Mouse (Mus musculus) liver, embryonic 15.5 days (tissue): ENCODE data around the gene Foxc2. TPM values are rescaled to one million over a fixed set of nuclear protein-coding genes. Genes with fewer than 3 reads are reported as not detected.

ENCODE experiments used
- ATAC-seq: fragments of 200-750 bp; cut with Nextera tagmentation; 2 replicates; pipeline ENCODE4 v1.8.0; 2017; ENCODE audit warnings: moderate number of reproducible peaks, mild to moderate bottlenecking, moderate library complexity; ENCODE audit not compliant: insufficient read depth
- H3K27ac ChIP-seq: fragments of 300-500 bp; sonication (generic); replicated peaks from 2 replicates; pipeline ENCODE4 v1.5.1; 2015; ENCODE audit warnings: mild to moderate bottlenecking, inconsistent platforms
- H3K27me3 ChIP-seq: fragments of 300-500 bp; sonication (generic); 2 replicates; pipeline ENCODE4 v1.6.1; 2015; ENCODE audit warnings: mild to moderate bottlenecking, inconsistent platforms
- H3K36me3 ChIP-seq: fragments of 300-500 bp; sonication (generic); replicated peaks from 2 replicates; pipeline ENCODE4 v1.6.1; 2015; ENCODE audit warnings: moderate library complexity, mild to moderate bottlenecking, inconsistent platforms
- H3K4me1 ChIP-seq: fragments of 300-500 bp; sonication (generic); replicated peaks from 2 replicates; pipeline ENCODE4 v1.6.1; 2015; ENCODE audit warnings: inconsistent platforms
- H3K4me2 ChIP-seq: fragments of 300-500 bp; sonication (generic); 2 replicates; pipeline ENCODE4 v1.6.1; 2015; ENCODE audit warnings: moderate library complexity, mild to moderate bottlenecking, inconsistent platforms
- H3K4me3 ChIP-seq: fragments of 300-500 bp; sonication (generic); replicated peaks from 2 replicates; pipeline ENCODE4 v1.5.1; 2015; ENCODE audit warnings: mild to moderate bottlenecking, inconsistent platforms
- H3K9ac ChIP-seq: fragments of 300-500 bp; sonication (generic); 2 replicates; pipeline ENCODE4 v1.6.1; 2015; ENCODE audit warnings: moderate library complexity, mild to moderate bottlenecking, inconsistent platforms
- H3K9me3 ChIP-seq: fragments of 300-500 bp; sonication (generic); replicated peaks from 2 replicates; pipeline ENCODE4 v1.6.1; 2016; ENCODE audit warnings: inconsistent platforms
- WGBS: fragments of 180-500 bp; shearing (Covaris S2); methylation state at CpG from one replicate; pipeline ENCODE4 v1.1.7; 2015; ENCODE audit warnings: mixed read lengths; ENCODE audit not compliant: insufficient replicate concordance; 5-methylcytosine and 5-hydroxymethylcytosine counted together
- polyA plus RNA-seq: library from polyadenylated mRNA; unstranded; fragments of >200 nt; fragmentation: Nextera tagmentation; extraction: Ambion mirVana; gene quantifications from 2 replicates; pipeline ENCODE4 v1.2.1, GENCODE M21; 2015

The Foxc2 gene
- polyA plus RNA-seq, 1 experiment from 2014 or later, result not detected

DNA sequence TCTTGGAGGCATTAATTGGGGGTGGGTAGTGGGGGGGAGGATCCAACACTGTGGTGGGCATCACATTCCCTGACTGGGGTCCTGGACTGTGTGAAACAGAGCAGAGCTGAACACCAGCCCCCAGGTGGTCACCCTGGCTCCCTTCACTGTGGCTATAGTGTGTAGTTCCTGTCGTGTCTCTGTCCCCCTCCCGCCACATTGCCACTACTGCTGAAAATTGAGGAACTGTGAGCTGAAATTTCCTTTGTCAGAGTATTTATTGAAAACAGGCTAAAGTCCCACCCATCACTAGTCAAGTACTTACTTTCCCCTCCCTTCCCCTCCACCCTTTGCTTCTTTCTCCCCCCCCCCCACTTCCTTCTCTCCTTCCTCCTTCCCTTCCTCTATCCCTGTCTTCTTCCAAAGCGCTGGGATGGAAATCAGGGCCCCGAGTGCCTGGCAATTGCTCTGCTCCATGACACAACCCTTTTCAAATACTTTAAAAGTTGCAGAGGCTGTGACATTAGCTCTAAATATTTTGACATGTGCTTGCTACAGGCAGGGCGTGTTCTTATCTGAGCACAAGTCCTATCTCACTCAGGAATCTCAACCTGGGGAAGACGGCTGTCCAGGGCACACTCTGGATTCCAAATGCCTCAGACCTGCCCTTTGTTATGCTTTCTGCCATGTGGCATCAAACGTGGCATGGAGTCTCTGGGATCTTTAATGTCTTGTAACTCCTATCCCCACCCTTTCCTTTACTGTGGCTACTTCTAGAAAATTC lies 4.6 kb upstream of the Foxc2 start:
- H3K4me1 ChIP-seq, result peaks cover 26% of the 10 kb centered on the region
- H3K27me3 ChIP-seq, result peaks cover 55% of the 10 kb centered on the region
- no peaks in the 10 kb centered on the region for H3K9me3 ChIP-seq
- H3K36me3 ChIP-seq, result no peaks in the 10 kb centered on the region
- WGBS, result 18% methylated on average over 7 of the region's 7 CpGs
- no peak overlapping the region for H3K4me2 ChIP-seq
- no peak for ATAC-seq
- H3K27ac ChIP-seq, result no peak overlapping the region
- H3K4me3 ChIP-seq, result no peak overlapping the region
- H3K9ac ChIP-seq, result no peak overlapping the region

DNA sequence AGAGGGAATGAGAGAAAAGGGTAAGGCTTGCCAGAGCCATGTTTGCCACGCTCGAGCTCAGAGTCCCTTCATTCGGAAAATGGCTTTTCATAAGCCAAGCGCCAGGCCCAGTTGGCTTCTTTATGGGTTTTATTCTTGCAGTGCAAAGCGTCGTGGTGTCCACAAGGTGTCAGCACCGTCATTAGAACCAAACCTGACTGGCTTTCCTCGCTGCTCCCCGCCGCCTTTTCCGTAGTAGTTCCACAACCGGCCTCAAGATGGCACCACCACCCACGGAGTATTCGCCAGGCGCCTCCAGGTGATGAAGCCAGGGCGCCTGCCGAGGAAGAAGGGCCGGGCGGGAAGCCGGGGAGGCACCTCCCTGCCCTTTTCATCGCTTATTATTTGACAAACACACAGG lies 2.7 kb upstream of the Foxc2 start:
- WGBS, result under 1% methylated on average over 21 of the region's 21 CpGs
- H3K4me1 ChIP-seq, result peaks cover 16% of the 10 kb centered on the region
- H3K4me3 ChIP-seq, result no peak overlapping the region
- no peak overlapping the region for H3K27ac ChIP-seq
- H3K36me3 ChIP-seq, result no peaks in the 10 kb centered on the region
- no peaks in the 10 kb centered on the region for H3K9me3 ChIP-seq
- no peak overlapping the region for H3K9ac ChIP-seq
- peak; percentile 31; the same call in 1 of the 2 replicates for ATAC-seq
- no peak overlapping the region; the same call in 1 of the 2 replicates for H3K4me2 ChIP-seq
- peaks cover 74% of the 10 kb centered on the region for H3K27me3 ChIP-seq

DNA sequence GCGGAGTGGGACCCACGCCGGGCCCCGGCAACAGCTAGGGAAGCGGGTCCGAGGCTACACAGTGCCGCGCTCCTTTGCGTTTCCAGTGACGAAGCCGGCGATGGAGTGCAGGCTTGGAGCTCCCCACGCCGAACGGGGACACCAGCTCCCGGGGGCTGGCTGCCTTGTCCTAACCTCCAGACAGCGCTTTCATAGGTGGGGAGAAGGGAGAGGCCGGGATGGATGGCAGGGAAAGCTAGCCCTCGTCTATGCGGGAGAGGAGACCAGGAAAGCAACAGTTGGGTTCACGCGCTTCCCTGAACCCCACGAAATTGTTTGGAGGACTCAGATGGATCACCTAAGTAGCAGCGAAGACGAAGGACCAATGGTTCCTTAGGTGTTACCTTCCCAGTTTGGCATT lies 835 bp upstream of the Foxc2 start:
- Histone ChIP-seq H3K27ac (no peak overlapping the region), H3K4me1 (peaks cover 8% of the 10 kb centered on the region), H3K9ac (no peak overlapping the region), H3K27me3 (peaks cover 92% of the 10 kb centered on the region), H3K36me3 (no peaks in the 10 kb centered on the region), H3K4me3 (no peak overlapping the region), H3K4me2 (no peak overlapping the region), H3K9me3 (no peaks in the 10 kb centered on the region)
- WGBS, result 2% methylated on average over 25 of the region's 25 CpGs
- ATAC-seq, result no peak

DNA sequence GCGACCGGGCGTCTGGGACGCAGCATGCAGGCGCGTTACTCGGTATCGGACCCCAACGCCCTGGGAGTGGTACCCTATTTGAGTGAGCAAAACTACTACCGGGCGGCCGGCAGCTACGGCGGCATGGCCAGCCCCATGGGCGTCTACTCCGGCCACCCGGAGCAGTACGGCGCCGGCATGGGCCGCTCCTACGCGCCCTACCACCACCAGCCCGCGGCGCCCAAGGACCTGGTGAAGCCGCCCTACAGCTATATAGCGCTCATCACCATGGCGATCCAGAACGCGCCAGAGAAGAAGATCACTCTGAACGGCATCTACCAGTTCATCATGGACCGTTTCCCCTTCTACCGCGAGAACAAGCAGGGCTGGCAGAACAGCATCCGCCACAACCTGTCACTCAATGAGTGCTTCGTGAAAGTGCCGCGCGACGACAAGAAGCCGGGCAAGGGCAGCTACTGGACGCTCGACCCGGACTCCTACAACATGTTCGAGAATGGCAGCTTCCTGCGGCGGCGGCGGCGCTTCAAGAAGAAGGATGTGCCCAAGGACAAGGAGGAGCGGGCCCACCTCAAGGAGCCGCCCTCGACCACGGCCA lies 717 bp downstream of the Foxc2 start:
- 0 out of 2 replicates have a peak, but pooled peaks have one; percentile 17 for ATAC-seq
- Histone ChIP-seq H3K27ac (no peak overlapping the region), H3K9ac (no peak overlapping the region), H3K36me3 (no peaks in the 10 kb centered on the region), H3K4me3 (peak overlapping the region; percentile 46), H3K4me1 (peaks cover 8% of the 10 kb centered on the region), H3K4me2 (peak overlapping the region; percentile 62), H3K27me3 (peaks cover 100% of the 10 kb centered on the region), H3K9me3 (no peaks in the 10 kb centered on the region)
- 1% methylated on average over 55 of the region's 55 CpGs for WGBS

DNA sequence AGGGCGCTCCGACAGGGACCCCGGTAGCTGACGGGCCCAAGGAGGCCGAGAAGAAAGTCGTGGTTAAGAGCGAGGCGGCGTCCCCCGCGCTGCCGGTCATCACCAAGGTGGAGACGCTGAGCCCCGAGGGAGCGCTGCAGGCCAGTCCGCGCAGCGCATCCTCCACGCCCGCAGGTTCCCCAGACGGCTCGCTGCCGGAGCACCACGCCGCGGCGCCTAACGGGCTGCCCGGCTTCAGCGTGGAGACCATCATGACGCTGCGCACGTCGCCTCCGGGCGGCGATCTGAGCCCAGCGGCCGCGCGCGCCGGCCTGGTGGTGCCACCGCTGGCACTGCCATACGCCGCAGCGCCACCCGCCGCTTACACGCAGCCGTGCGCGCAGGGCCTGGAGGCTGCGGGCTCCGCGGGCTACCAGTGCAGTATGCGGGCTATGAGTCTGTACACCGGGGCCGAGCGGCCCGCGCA lies 1.2 kb downstream of the Foxc2 start:
- H3K9ac ChIP-seq, result no peak overlapping the region
- no peak for ATAC-seq

DNA sequence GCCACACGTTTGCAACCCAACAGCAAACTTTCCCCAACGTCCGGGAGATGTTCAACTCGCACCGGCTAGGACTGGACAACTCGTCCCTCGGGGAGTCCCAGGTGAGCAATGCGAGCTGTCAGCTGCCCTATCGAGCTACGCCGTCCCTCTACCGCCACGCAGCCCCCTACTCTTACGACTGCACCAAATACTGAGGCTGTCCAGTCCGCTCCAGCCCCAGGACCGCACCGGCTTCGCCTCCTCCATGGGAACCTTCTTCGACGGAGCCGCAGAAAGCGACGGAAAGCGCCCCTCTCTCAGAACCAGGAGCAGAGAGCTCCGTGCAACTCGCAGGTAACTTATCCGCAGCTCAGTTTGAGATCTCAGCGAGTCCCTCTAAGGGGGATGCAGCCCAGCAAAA lies 1.9 kb downstream of the Foxc2 start:
- Histone ChIP-seq H3K9ac (no peak overlapping the region), H3K27me3 (peaks cover 100% of the 10 kb centered on the region), H3K4me1 (peaks cover 8% of the 10 kb centered on the region), H3K36me3 (no peaks in the 10 kb centered on the region), H3K9me3 (no peaks in the 10 kb centered on the region), H3K4me3 (no peak overlapping the region), H3K4me2 (no peak overlapping the region), H3K27ac (no peak overlapping the region)
- WGBS, result 1% methylated on average over 28 of the region's 28 CpGs
- ATAC-seq, result no peak

More for the DNA sequence above, 1.2 kb downstream of the Foxc2 start:
- Histone ChIP-seq H3K4me1 (peaks cover 8% of the 10 kb centered on the region), H3K4me3 (peak overlapping the region; percentile 46; the same call in 1 of the 2 replicates), H3K9me3 (no peaks in the 10 kb centered on the region), H3K36me3 (no peaks in the 10 kb centered on the region), H3K27me3 (peaks cover 100% of the 10 kb centered on the region), H3K4me2 (no peak overlapping the region), H3K27ac (no peak overlapping the region)
- 2% methylated on average over 62 of the region's 62 CpGs for WGBS

DNA sequence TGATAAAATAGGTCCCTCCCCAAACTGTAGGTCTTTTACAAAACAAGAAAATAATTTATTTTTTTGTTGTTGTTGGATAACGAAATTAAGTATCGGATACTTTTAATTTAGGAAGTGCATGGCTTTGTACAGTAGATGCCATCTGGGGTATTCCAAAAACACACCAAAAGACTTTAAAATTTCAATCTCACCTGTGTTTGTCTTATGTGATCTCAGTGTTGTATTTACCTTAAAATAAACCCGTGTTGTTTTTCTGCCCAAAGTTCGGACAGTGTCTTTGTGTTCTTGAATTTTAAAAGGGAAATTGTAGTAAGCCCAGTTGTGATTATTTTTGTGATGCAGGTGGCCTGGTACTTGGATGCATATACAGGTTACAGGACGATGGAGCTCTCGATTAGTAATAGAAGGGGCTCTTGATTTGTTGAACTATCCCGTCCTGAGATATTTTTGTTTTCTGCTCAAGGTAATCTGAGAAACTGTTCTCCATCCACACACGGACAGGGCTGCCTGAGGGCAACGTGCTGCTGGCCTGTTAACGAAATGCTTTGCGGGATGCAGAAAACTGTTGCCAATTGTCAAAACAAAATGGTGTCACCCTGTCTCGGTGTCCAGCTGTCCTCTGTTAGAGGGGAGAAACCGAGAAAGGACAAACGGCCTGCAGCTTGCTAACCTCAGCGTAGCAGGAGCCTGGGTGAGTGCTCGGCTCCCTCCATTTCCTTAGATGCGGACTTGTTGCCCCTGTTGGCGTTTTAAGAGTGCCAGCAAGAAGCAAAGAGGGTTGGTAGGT lies 2.9 kb downstream of the Foxc2 start:
- Histone ChIP-seq H3K36me3 (no peaks in the 10 kb centered on the region), H3K27me3 (peaks cover 100% of the 10 kb centered on the region), H3K9me3 (no peaks in the 10 kb centered on the region), H3K4me2 (no peak overlapping the region), H3K4me1 (peaks cover 6% of the 10 kb centered on the region), H3K27ac (no peak overlapping the region), H3K9ac (no peak overlapping the region), H3K4me3 (no peak overlapping the region)
- no peak for ATAC-seq
- 6% methylated on average over 18 of the region's 18 CpGs for WGBS

DNA sequence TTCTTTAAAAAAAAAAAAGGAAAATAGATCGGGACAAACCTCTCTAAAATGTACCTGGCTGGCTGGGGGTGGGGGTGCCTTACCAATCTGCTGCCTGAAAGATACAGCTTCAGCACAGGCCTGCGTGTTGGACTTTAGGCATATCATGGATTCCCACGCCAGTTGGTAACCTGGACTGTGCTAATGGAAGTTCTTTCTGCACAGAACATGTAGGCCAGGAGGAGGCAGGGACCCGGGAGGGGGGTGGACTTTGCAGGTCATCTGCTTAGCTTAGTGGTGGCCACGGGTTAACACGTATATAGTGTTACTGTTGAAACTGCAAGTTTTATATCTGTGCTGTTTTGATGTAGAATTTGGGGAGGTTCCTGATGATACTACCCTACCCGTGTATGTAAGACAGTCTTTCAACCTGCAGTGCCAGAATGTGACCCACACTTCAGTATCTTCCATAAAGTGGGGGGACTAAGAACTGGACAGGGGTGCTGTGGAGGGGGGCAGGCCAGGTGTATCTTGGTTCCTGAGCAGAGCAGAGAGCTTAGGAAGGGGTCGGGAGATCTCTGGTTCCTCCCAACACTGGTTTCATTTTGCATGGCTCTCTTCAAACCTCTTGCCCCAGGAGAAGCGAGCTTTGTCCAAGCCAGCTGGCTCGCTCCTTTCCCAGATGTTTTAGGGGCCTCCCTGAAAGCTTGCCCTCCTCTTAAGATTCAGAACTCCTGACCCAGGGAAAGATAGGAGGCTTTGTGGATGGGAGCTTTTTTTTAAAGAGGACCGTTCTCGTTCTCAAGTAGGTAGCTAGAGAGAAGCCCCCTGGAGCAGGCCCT lies 3.9 kb downstream of the Foxc2 start:
- H3K4me3 ChIP-seq, result no peak overlapping the region
- peaks cover 99% of the 10 kb centered on the region for H3K27me3 ChIP-seq
- no peaks in the 10 kb centered on the region for H3K36me3 ChIP-seq
- no peak overlapping the region for H3K4me2 ChIP-seq
- H3K9me3 ChIP-seq, result no peaks in the 10 kb centered on the region
- ATAC-seq, result no peak
- H3K4me1 ChIP-seq, result peaks cover 6% of the 10 kb centered on the region
- H3K27ac ChIP-seq, result no peak overlapping the region
- no peak overlapping the region for H3K9ac ChIP-seq
- WGBS, result 16% methylated on average over 12 of the region's 12 CpGs

DNA sequence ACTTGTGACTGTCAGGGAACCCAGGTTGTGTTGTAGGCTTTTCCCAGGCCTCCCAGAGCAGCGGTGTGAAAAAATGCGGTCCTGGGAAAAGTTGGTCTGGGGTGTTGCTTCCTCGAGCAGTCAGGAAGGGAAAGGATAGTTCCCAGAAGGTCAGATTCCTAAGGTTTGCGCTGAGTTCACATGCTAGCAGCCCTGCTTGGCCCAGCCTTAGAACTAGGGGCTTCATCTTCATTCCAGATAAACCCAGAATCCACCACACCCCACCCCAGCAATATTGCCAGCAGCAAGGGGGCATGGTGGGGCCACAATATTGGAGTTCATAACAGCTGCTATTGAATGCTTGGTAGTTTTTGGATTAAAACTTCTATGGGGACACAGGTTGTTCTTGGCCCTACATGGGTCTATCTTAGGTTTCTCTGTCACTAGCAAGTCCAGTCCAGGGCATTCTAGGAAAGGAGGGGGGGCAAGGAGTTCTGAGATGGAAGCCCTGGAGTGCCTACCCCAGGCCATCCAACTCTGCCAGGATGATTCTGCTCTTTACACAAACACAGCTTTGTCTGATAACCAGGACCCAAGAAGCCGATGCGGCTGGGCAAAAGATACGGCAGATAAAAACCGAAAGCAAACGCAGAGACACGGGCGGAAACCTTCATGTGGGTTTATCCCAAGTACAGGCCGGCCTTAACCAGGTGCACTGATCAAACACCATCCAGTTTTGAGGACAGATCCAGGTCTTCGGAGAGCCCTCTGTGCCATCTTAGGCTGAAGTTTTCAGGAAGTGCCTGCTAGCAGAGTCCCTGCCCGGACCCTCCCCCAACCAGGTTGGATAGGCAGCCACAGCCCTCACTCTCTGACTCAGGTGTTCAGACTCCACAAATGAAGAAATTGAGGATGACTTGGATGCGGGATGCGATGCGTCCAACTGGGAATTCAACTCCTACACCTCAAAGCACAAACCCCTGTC lies 4.8 kb downstream of the Foxc2 start:
- ATAC-seq, result no peak
- Histone ChIP-seq H3K4me2 (no peak overlapping the region), H3K9me3 (no peaks in the 10 kb centered on the region), H3K4me1 (peaks cover 11% of the 10 kb centered on the region), H3K27me3 (peaks cover 99% of the 10 kb centered on the region), H3K27ac (no peak overlapping the region), H3K9ac (no peak overlapping the region), H3K4me3 (no peak overlapping the region), H3K36me3 (no peaks in the 10 kb centered on the region)
- 18% methylated on average over 17 of the region's 17 CpGs for WGBS

DNA sequence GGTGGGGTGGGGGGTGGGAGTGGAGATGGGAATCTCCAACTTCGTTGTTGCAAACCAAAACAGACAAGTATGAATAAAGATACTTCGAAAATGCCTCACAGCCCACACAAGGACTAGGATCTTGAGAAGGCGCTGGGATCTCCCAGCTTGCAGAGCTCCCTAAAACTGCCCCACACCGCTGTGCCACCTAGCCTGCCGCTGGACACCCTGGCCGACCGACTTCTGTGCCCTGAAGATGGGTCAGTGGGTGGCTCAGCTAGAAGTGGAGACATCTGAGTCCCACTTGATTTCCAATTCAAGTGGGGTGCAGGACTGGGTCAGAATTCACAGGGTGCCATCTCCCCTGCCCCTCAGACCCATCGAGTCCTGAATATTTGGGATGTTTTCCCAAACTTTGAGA lies 5.7 kb downstream of the Foxc2 start:
- no peak overlapping the region for H3K4me3 ChIP-seq
- H3K27me3 ChIP-seq, result peaks cover 99% of the 10 kb centered on the region
- no peak overlapping the region for H3K27ac ChIP-seq
- no peak overlapping the region for H3K4me2 ChIP-seq
- H3K36me3 ChIP-seq, result no peaks in the 10 kb centered on the region
- H3K9ac ChIP-seq, result no peak overlapping the region
- ATAC-seq, result no peak
- 28% methylated on average over 8 of the region's 8 CpGs for WGBS
- 0 out of 2 replicates have a peak, but pooled peaks cover 6% of the 10 kb centered on the region for H3K4me1 ChIP-seq
- no peaks in the 10 kb centered on the region for H3K9me3 ChIP-seq
